Mouse (Mus musculus): ENCODE data around the gene Kctd12b.

DNA sequence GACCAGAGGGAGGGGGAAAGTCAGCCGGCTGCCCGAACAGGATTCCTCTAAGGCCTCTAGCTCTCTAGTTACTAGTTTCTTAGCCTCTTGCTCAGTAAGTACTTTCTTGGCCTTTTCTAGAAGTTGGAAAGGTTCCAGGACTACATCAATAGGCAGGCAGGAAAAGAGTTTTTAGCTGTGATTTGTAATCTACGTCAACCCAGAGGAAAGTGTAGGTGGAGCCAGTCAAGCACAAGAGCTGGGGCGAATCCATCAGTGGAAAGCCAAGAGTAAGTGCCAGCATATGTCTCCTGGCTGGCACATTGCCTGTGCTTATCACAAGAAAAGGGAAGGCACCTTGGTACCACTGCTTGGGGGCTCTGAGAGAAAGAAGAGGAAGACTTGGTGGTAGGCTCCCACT, 39.5 kb upstream of the Kctd12b start:
- no peak for TF ChIP-seq POLR2A (IDR thresholded peaks at IDR 0.05; ENCODE audit: insufficient read length, low read depth)
- no peak for TF ChIP-seq USF1 (IDR thresholded peaks at IDR 0.05; ENCODE audit: low read depth)
- TF ChIP-seq POLR2AphosphoS2 (IDR thresholded peaks at IDR 0.05; ENCODE audit: insufficient read length, low read depth): no peak
- no peak for TF ChIP-seq MYOD1 (IDR thresholded peaks at IDR 0.05; ENCODE audit: control insufficient read depth in 1 of 3, insufficient read length in 2 of 3, low read depth in 2 of 3)
- no peak for TF ChIP-seq TCF3 (IDR thresholded peaks at IDR 0.05; ENCODE audit: insufficient read length, low read depth)
- no peak for TF ChIP-seq REST (IDR thresholded peaks at IDR 0.05; ENCODE audit: insufficient read depth, insufficient read length)
